Mouse (Mus musculus) kidney, postnatal 4 days (tissue): ENCODE measurements around the gene Sdccag8.
"Not testable (repeated sequence)": the region's sequence is repeated elsewhere in the genome, so short reads cannot be mapped to it uniquely, and the experiment has no call there.

Experiments
- DNase-seq, 2 experiments: peaks; one replicate each; pipeline ENCODE4 v3.0.0; 2021; ENCODE audit warnings: mixed read lengths in 2 of 2

Sdccag8 gene

GRCm38 (mm10) chr1:176879614-176880013, 65.2 kb downstream of the Sdccag8 start:
- DNase-seq: no peak

- no peak for DNase-seq
Measured at GRCm38 (mm10) chr1:176880101-176880500, 65.6 kb downstream of the Sdccag8 start.

DNA sequence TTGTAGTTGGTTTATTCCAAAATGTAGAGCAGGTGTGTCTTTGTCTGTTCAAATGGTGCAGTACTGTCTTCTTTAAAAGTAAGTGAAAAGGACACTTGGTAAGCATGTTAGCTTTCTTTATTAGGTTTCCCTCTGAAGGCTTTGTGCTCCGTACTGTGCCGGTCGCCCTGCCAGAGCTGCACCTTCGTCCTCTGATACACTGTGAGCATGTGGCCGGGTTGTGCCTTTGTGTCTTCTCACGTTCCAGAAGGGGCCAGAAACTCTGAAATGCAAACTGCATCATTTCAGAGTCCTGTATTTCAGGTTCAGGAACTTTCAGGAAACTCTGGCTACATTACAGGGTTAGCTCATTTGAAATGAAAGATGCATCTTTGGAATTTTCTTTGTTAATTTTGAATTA, 66.5 kb downstream of the Sdccag8 start:
- no peak for DNase-seq

DNA sequence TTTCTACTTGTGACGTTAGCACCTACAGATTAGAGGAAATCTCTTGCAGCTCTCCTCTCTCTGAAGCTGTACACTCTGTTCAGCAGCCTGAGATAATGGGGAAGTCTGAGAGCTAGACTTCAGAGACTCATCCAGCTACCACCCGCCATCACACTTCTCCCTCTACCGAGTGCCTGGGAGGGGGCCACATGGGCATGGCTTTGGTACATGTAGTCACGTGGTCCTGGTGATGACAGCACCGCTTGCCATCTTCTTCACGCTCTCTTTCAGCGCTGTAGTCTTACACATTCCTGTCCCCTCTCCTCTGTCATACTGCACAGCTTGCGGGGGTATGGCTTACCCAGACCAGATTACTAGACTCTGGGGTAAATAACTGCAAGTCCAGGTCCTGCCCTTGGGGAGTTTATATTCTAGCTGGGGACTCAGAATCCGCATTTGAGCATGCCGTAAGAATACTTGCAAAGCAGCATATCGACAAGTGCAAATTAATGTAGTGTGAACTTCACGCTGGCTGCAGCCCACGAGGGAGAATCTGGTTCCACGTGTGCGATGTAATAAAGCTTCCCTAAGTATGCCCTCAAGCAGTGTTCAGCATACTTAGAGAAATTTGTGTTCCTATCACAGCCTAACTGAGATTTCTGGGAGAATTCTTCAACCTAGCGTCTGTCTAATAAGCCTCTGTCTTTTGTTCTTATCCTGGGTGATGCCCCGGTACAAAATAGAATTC, 70.9 kb downstream of the Sdccag8 start:
- DNase-seq: no peak

GRCm38 (mm10) chr1:176886002-176886401, 71.5 kb downstream of the Sdccag8 start:
- no peak for DNase-seq

GRCm38 (mm10) chr1:176903741-176904140, 89.3 kb downstream of the Sdccag8 start:
- DNase-seq: no peak

DNA sequence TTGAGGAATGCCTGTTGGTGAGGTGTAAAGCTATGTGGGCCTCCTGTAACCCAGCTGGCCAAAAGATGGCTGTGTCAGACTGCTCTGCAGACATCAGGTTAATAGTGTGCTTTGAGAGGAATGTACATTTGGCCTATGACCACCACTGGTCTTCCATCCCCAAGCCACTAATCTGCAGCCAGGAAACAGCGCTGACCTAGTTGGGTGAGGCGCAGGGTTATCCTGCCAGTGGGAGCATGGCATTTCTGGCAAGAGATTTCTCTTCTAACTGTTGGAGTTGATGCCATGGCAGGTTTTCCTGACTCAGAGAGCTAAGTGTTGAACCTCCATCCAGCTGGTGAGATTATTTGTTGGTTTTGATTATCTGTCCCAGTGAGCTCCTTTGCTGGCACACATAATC, 101.5 kb downstream of the Sdccag8 start:
- no peak for DNase-seq

DNA sequence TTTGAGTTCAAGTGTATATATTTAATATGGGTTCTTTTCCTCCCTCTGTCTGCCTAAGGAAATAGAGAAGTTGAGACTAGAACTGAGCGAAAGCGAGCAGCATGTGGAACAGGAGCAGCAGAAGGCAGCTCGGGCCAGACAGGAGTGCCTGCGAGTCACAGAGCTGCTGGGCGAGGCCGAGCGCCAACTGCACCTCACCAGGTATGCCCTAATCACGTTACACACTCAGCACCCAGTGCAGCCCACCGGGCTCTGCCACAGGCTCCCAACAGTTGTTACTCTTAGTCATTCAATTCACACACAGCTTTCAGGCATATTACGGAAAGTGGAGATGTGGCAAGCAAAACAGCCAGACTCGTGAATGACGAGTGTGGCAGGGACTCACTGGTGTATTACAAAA, 105.0 kb downstream of the Sdccag8 start:
- DNase-seq: no peak

DNA sequence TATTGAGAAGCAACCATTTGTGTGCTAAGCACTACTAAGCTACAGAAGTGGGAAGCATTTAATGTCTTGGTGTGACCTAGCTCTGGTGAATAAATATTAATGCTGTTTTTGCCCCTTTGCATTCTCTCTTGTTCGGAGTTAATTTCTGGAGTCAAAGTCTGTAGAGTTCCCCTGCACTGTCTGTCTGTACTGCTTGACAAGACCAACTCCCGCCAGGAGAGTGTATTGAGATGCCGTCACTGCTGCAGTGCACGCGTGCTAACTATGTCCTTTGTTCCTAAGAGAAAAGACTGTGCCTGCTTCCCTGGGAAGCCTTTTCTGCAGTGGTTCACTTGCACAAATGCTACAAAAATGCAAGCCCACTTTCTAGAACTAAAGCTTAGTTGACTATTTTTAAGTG, 108.4 kb downstream of the Sdccag8 start:
- no peak for DNase-seq

DNA sequence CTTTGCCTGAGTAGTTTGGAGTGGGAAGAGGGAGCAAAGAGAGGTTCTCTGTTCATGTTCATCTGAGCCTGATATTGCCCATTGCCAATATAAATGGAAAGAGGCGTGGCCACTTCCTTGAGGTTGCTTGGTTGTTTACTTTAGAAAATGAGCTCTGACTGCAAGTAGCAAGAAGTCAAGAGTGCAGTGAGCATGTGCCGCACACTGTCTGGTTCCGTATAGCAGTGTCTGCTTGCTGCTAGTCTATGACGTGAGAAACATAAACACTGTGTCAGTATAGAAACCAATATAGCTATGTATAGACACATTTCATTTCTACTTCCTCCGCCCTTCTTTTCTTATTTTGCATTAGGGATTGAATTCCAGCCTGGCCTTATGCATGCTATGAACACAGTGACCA, 111.5 kb downstream of the Sdccag8 start:
- DNase-seq: no peak

GRCm38 (mm10) chr1:176927312-176927711, 112.9 kb downstream of the Sdccag8 start:
- DNase-seq: no peak

- DNase-seq: no peak
Measured at GRCm38 (mm10) chr1:176929710-176930109, 115.2 kb downstream of the Sdccag8 start.

DNA sequence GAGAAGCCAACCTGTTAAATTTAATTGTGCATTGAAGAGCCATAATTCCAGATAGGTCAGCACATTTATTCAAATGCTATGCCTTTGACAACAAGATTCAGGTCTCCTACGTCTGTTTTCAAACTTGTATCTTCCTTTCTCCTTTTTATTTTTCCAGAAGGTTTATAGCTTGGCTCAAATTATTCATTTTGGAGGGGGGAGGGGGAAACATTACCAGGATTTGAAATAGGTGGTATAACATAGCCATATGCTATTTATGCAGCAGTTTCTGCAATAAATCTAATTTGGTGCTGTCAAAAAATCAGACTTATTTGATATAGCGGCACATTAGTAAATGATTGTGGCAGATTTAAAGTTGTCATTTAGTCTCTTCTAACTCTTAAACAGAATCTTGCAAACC, 116.1 kb downstream of the Sdccag8 start:
- no peak for DNase-seq

DNA sequence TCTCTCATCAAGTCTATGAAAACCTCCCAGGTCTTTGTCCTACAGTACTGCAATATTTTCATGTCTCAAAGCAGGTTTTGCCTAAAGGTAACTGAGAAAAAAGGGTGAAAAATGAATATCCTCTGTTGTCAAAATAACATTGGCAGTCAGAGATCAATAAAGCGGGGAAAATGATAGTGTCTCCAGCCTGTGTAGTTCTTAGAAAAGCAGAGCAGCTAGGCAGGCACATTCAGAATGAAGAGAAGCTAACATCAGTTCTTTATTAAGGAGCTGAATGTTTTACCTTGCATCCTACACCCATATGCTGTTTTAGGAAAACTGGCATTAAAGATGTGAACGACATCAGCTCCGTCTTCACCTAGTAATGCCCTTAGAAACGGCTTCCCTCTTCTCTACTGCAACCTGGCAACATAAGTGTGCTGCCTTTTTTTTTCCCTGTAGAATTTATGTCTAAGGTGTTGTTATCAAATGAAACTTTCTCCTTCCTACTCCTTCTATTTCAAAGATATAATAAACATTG, 116.6 kb downstream of the Sdccag8 start:
- DNase-seq: no peak

GRCm38 (mm10) chr1:176931511-176931910, 117.1 kb downstream of the Sdccag8 start:
- no peak for DNase-seq

DNA sequence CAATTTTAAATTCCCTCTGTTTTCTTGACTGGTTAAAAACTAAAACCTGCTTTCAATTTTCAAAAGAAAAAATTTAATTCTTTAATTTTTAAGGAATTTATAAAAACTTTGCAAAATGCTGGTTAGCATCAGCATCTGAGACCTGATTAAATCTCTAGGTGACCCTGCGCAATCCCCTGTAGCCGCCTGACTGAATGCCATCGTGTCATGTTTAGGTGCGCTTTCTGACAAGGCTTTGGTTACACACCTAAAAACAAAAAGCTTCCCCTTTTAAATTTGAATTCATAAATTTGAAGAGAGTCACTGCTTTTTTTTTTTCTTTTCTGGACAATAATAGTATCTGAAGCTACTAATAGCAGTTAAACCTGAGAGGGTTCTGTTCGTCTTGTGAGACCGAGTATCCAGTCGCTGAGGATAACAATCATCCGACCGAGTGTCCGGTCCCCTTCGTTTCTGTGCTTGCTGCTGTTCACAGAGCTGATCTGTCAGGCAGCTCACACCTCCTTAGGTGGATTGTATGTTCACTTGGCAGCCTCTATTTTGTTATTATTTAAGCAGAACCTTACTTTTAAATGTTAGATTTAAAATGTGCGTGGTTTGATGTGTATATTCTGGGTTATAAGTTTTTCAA, 118.0 kb downstream of the Sdccag8 start:
- DNase-seq: no peak

- no peak for DNase-seq
Measured at GRCm38 (mm10) chr1:176933319-176933718, 118.9 kb downstream of the Sdccag8 start.

DNA sequence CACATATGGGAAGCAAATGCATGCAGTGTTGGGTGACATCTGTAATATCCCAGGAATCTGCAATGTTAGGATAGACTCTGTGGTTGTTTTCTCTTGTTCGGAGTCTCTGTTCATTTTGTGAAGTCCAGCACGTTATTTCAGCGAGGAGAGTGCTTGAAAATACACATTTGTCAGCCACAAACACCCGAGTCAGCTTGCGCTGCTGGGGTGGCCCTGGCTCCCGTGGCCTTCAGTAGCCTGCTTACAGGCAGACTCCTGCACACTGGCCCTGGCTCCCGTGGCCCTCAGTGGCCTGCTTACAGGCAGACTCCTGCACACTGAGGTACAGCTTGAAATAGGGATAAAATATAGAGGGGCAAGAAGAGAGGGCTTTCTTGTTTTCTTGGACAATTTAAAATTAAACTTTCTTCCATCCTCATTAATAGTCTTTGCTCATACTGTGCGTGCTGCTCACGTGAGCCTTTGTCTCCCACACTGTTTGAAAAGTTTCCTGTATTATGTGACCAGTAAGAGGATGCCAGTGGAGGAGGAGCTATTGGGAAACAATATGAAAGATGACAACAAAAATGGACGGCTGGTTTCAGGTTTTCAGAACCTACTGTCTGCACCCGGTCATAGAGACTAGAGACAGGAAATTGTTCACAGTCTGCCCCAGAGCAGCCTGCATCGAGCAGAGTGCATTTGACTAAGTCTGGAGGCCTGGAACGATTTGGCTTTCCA, 119.7 kb downstream of the Sdccag8 start:
- no peak for DNase-seq

DNA sequence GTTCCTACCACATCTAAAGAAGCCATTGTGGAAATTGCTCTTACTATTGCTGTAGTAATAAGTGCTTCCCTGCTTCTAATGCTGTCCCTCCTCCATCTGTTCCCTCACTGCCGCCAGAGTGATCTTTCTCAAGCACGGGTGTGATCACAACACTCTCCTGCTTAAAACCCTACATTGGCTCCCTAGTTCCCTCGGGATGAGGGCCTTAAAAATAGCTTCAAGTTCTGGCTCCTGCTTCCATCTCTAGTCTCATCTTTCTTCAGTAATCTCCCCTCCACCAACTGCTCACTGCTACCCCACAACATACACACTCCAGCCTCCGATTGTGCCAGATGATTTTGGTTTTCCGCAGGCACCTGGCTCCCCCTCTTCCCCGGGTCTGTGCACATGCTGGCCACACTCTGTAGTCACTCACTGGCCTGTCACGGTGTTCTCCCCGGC, 125.5 kb downstream of the Sdccag8 start:
- no peak for DNase-seq

DNA sequence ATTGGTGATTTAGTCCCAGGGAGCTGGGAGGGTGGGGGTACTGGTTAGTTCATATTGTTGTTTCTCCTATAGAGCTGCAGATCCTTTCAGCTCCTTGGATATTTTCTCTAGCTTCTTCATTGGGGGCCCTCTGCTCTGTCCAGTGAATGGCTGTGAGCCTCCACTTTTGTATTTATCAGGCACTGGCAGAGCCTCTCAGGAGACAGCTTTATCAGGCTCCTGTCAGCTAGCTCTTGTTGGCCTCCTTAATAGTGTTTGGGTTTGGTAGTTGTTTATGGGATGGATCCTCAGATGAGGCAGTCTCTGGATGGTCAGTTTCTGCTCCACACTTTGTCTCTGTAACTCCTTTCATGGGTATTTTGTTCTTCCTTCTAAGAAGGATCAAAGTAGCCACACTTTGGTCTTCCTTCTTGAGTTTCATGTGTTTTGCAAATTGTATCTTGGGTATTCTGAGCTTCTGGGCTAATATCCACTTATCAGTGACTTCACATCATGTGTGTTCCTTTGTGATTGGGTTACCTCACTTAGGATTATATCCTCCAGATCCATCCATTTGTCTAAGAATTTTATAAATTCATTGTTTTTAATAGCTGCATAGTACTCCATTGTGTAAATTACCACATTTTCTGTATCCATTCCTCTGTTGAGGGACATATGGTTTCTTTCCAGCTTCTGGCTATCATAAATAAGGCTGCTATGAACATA, 127.0 kb downstream of the Sdccag8 start:
- DNase-seq: not testable (repeated sequence)

DNA sequence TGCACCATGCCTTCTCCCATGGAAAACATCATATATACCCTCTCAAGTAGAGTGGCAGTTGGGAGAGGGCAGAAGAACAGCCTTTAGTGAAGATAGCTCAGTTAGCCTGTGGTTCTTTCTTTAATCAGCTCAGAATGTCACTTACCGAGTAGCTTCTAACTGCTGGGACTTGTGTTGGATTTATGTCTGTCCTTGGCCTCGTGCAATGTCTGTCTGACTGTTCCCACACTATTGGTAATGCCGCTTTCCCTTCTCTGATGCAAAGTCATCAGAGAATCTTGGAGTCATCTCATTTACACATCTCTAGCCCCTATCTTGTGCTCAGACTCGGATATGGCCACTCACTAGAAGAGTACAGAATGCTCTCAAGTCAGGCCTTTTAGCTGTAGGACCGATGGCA, 128.7 kb downstream of the Sdccag8 start:
- DNase-seq: no peak

DNA sequence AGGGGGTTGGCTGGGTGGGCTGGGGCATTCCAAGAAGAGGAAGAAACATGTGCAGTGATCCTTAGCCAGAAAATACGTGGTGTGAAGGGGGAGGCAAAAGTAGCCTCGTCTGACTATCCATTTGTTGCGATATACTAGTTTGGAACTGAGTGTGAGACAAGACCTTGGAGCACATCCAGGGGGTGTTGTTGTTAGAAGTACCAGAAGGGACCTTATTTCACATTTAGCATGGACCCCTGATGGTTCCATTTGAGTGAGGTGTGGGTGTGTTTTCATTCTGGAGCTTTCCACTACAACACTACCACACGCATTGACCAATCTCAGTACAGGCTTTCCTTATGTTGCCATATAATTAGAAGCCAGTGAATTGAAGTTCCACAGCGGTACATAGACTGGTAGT, 129.5 kb downstream of the Sdccag8 start:
- no peak for DNase-seq
